Mouse (Mus musculus) MEL (cell line): ENCODE results near the gene Cacna2d4. TPM values are rescaled to one million over a fixed set of nuclear protein-coding genes. Genes with fewer than 3 reads are reported as not detected.

Source experiments
- DNase-seq: peaks from one replicate; pipeline ENCODE4 v3.0.0; 2011; ENCODE audit warnings: low read depth, low spot score
- H3K27ac ChIP-seq: 2 replicates; pipeline ENCODE4 v1.5.1; 2012; ENCODE audit warnings: low read depth, mild to moderate bottlenecking, control low read depth, low read length, moderate library complexity; ENCODE audit not compliant: control insufficient read depth
- H3K27me3 ChIP-seq, 2 experiments: fragments of 150-350 bp in 1 of 2; sonication (generic) in 1 of 2; 2 replicates each; pipeline ENCODE4 v1.6.1; 2012; ENCODE audit warnings: low read length in 2 of 2, mild to moderate bottlenecking in 2 of 2, improper control_type of control experiment in 1 of 2, moderate library complexity in 1 of 2; ENCODE audit not compliant: insufficient read depth in 2 of 2, control insufficient read depth in 1 of 2
- H3K36me3 ChIP-seq, 2 experiments: 2 replicates each; pipeline ENCODE4 v1.6.1; 2012 to 2014; ENCODE audit warnings: low read length in 2 of 2, improper control_type of control experiment in 1 of 2, inconsistent platforms in 1 of 2, mild to moderate bottlenecking in 1 of 2; ENCODE audit not compliant: insufficient read depth in 2 of 2, control insufficient read depth in 1 of 2
- H3K4me1 ChIP-seq, 2 experiments: fragments of 150-350 bp in 1 of 2; sonication (generic) in 1 of 2; 2 replicates each; pipeline ENCODE4 v1.6.1; 2012; ENCODE audit warnings: low read length in 2 of 2, improper control_type of control experiment in 1 of 2, mild to moderate bottlenecking in 1 of 2; ENCODE audit not compliant: insufficient read depth in 2 of 2, control insufficient read depth in 1 of 2
- H3K4me3 ChIP-seq, 2 experiments: fragments of 150-350 bp in 1 of 2; sonication (generic) in 1 of 2; 2 replicates each; pipeline ENCODE4 v1.5.1; 2012; ENCODE audit warnings: low read depth in 2 of 2, low read length in 2 of 2, mild to moderate bottlenecking in 2 of 2, moderate library complexity in 2 of 2, control low read depth in 1 of 2, improper control_type of control experiment in 1 of 2; ENCODE audit not compliant: control insufficient read depth in 1 of 2, insufficient read depth in 1 of 2
- H3K79me2 ChIP-seq: 2 replicates; pipeline ENCODE4 v1.6.1; 2012; ENCODE audit warnings: mild to moderate bottlenecking, low read length, moderate library complexity; ENCODE audit not compliant: control insufficient read depth, poor library complexity, insufficient read depth
- H3K9ac ChIP-seq: 2 replicates; pipeline ENCODE4 v1.6.1; 2012; ENCODE audit warnings: low read depth, mild to moderate bottlenecking, control low read depth, low read length, moderate library complexity; ENCODE audit not compliant: control insufficient read depth, poor library complexity, severe bottlenecking
- H3K9me3 ChIP-seq: fragments of 150-350 bp; sonication (generic); replicated peaks from 2 replicates; pipeline ENCODE4 v1.6.1; 2012; ENCODE audit warnings: mild to moderate bottlenecking, low read length, improper control_type of control experiment, moderate library complexity; ENCODE audit not compliant: insufficient read depth
- CTCF ChIP-seq, 3 experiments: IDR thresholded peaks in 2 of 3; conservative IDR thresholded peaks in 1 of 3; 2 replicates each; pipeline ENCODE4 v1.5.1; 2011 to 2012; ENCODE audit warnings: low read length in 3 of 3, low read depth in 2 of 3, mild to moderate bottlenecking in 2 of 3, improper control_type of control experiment in 1 of 3, inconsistent platforms in 1 of 3, mixed read lengths in 1 of 3, moderate library complexity in 1 of 3; ENCODE audit not compliant: control insufficient read depth in 1 of 3, insufficient read depth in 1 of 3, poor library complexity in 1 of 3, severe bottlenecking in 1 of 3
- E2F4 ChIP-seq: IDR thresholded peaks from 2 replicates; pipeline ENCODE4 v1.6.1; 2011; ENCODE audit warnings: low read depth, low read length, improper control_type of control experiment, borderline replicate concordance
- ELF1 ChIP-seq: IDR thresholded peaks from 2 replicates; pipeline ENCODE4 v1.6.1; 2014; ENCODE audit warnings: low read depth, mild to moderate bottlenecking, inconsistent platforms, low read length, improper control_type of control experiment, moderate library complexity
- HCFC1 ChIP-seq: IDR thresholded peaks from 2 replicates; pipeline ENCODE4 v1.6.1; 2012; ENCODE audit warnings: low read depth, mild to moderate bottlenecking, inconsistent platforms, low read length, improper control_type of control experiment, moderate library complexity
- JUND ChIP-seq: IDR thresholded peaks from 2 replicates; pipeline ENCODE4 v1.6.1; 2011; ENCODE audit warnings: low read depth, mild to moderate bottlenecking, improper control_type of control experiment, low read length
- KAT2A ChIP-seq: conservative IDR thresholded peaks from 2 replicates; pipeline ENCODE4 v1.6.1; 2012; ENCODE audit warnings: low read depth, low read length, improper control_type of control experiment, inconsistent platforms
- MAX ChIP-seq: IDR thresholded peaks from 2 replicates; pipeline ENCODE4 v1.6.1; 2011; ENCODE audit warnings: low read length, improper control_type of control experiment
- NRF1 ChIP-seq: IDR thresholded peaks from 2 replicates; pipeline ENCODE4 v1.6.1; 2014; ENCODE audit warnings: low read depth, mild to moderate bottlenecking, inconsistent platforms, low read length, improper control_type of control experiment, moderate library complexity; ENCODE audit not compliant: poor library complexity, insufficient read depth, severe bottlenecking
- POLR2AphosphoS5 ChIP-seq: IDR thresholded peaks from 2 replicates; pipeline ENCODE4 v1.6.1; 2012; ENCODE audit warnings: low read depth, borderline replicate concordance, mild to moderate bottlenecking, inconsistent platforms, low read length, moderate library complexity, mixed read lengths
- SIN3A ChIP-seq: IDR thresholded peaks from 2 replicates; pipeline ENCODE4 v1.6.1; 2012; ENCODE audit warnings: low read length, improper control_type of control experiment, inconsistent platforms
- SMC3 ChIP-seq: IDR thresholded peaks from 2 replicates; pipeline ENCODE4 v1.6.1; 2011; ENCODE audit warnings: low read depth, low read length, improper control_type of control experiment
- USF1 ChIP-seq: IDR thresholded peaks from 2 replicates; pipeline ENCODE4 v1.6.1; 2014; ENCODE audit warnings: low read depth, mild to moderate bottlenecking, inconsistent platforms, low read length, improper control_type of control experiment, moderate library complexity
- polyA plus RNA-seq, 2 experiments: library from polyadenylated mRNA; stranded (reverse) in 1 of 2; unstranded in 1 of 2; fragments of >175 nt in 1 of 2; fragments of >200 nt in 1 of 2; gene quantifications; 2 replicates each; pipeline versions ENCODE4 v1.2.1 to v1.2.4; 2012; ENCODE audit warnings: low replicate concordance in 2 of 2, low read depth in 1 of 2; ENCODE audit not compliant: insufficient read length in 2 of 2, insufficient read depth in 1 of 2, missing spikeins in 1 of 2
- total RNA-seq: library from RNA; depleted of rRNA; stranded (reverse); fragments of 300-350 nt; gene quantifications from 2 replicates; pipeline ENCODE4 v1.2.3, GENCODE M21; 2012; rRNA removed

Cacna2d4 gene
- total RNA-seq = 0.16 and 0.69 TPM in 2 replicates
- 1 to 10 TPM in 1 of 2 experiments, not detected in 1; 1.1 TPM for polyA plus RNA-seq

- Histone ChIP-seq H3K4me3 (no peak within 1 kb of the TSS), H3K9me3 (no peaks in the 10 kb centered on the region)
These were observed at the start of gene Cacna2d4 for GRCm38 (mm10) chr6:119236241-119236640. TSS of gene Cacna2d4 (plus strand) at chr6:119236526.

DNA sequence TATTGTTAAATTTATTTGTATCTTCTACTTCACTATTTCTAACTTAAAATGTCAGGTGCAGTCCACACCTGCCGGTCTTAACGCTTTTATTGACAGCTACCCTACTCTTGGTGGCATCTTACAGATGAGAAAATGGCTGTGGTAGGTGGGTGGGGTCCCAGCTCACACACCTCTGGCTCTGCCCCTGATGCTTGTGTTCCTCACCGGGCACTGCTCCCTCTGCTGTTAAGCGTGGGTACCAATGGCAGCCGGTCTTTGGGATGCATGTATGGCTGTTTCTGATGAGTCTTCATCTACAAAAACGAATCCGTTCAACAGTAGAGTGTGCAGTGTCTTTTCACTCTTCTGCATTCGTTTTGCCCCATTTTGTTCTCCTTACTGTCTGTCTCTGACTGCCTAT, 49.7 kb upstream of the Cacna2d4 start:
- Histone ChIP-seq H3K27me3 (no peaks in the 10 kb centered on the region), H3K4me1 (no peaks in the 10 kb centered on the region), H3K27ac (no peak overlapping the region), H3K36me3 (peaks cover 0 to 2% of the 10 kb centered on the region in 2 experiments; a peak in 1 of 4 replicates), H3K9me3 (no peaks in the 10 kb centered on the region), H3K4me3 (no peak overlapping the region), H3K79me2 (no peaks in the 10 kb centered on the region), H3K9ac (no peak overlapping the region)
- no peak for DNase-seq
- peak in 2 of 3 experiments; percentile 12 to 34; a peak in 3 of 6 replicates for TF ChIP-seq CTCF (IDR thresholded peaks at IDR 0.05 in 2 of 3, conservative IDR thresholded peaks at IDR 0.05 in 1 of 3; ENCODE audit: control insufficient read depth in 1 of 3, insufficient read depth in 1 of 3, low read depth in 2 of 3, low read length in 3 of 3, poor library complexity in 1 of 3, severe bottlenecking in 1 of 3)
- no peak for TF ChIP-seq NRF1
- TF ChIP-seq SIN3A = no peak
- TF ChIP-seq SMC3 = peak; percentile 25; the same call in 1 of the 2 replicates

More at GRCm38 (mm10) chr6:119236241-119236640, at the start of gene Cacna2d4:
- TF ChIP-seq ELF1 = no peak
- TF ChIP-seq SIN3A = no peak
- TF ChIP-seq CTCF (IDR thresholded peaks at IDR 0.05 in 2 of 3, conservative IDR thresholded peaks at IDR 0.05 in 1 of 3; ENCODE audit: control insufficient read depth in 1 of 3, insufficient read depth in 1 of 3, low read depth in 2 of 3, low read length in 3 of 3, poor library complexity in 1 of 3, severe bottlenecking in 1 of 3) = no peak
- no peak for TF ChIP-seq USF1
- TF ChIP-seq KAT2A = no peak
- TF ChIP-seq POLR2AphosphoS5 = no peak
- Histone ChIP-seq H3K79me2 (no peaks in the 10 kb centered on the region), H3K27ac (no peak within 1 kb of the TSS), H3K27me3 (no peaks in the 10 kb centered on the region), H3K9ac (no peak within 1 kb of the TSS), H3K4me1 (no peaks in the 10 kb centered on the region), H3K36me3 (no peaks in the 10 kb centered on the region)
- DNase-seq = no peak

DNA sequence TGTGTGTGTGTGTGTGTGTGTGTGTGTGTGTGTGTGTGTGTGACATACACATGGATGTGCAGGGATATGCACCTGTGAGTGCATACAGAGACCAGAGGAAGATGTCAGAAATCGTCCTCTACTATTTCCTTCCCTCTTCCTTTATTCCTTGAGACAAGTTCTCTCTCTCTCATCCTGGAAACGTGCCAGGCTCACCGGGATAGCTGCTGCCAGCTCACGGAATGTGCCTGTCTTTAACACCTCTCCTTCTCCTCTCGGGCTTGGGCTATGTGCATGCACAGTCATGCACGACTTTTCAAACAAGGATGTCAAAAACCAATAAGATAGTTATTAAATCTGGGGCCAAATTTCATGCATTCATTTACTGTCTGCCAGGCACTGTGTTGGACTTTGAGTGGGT, 48.7 kb upstream of the Cacna2d4 start:
- H3K27ac ChIP-seq = no peak overlapping the region
- H3K4me3 ChIP-seq = no peak overlapping the region
- no peaks in the 10 kb centered on the region for H3K27me3 ChIP-seq
- no peaks in the 10 kb centered on the region for H3K4me1 ChIP-seq
- no peaks in the 10 kb centered on the region for H3K79me2 ChIP-seq
- H3K9ac ChIP-seq = no peak overlapping the region
- H3K9me3 ChIP-seq = no peaks in the 10 kb centered on the region
- peaks cover 0 to 2% of the 10 kb centered on the region in 2 experiments; a peak in 1 of 4 replicates for H3K36me3 ChIP-seq
- DNase-seq = no peak
- TF ChIP-seq MAX (no peak), HCFC1 (no peak), JUND (no peak), E2F4 (no peak), NRF1 (no peak)
